Mouse (Mus musculus): ENCODE measurements around the gene Larp6. TPM values are rescaled to one million over a fixed set of nuclear protein-coding genes. Genes with fewer than 3 reads are reported as not detected.

The Larp6 gene
- polyA plus RNA-seq, 1 experiment from 2014 or later: 0.68 TPM

DNA sequence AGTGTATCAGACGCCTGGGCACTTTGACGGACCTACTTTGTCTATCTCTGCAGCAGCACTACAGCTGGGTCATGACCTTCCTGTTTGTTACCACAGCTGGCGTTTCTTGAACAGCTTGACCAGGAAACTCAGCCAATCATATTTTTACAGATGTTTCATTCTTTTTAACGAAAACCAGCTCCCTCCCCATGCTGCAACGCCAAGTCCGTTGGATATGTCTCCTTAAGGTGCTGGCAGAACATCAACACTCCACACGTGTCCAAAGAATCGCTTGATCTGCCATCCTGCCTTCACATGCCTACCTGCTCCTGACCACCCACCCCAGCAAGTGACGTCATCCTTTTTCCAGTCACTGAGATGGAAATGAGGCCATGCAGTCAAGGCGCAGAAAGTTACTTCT lies 28.6 kb downstream of the Larp6 start:
- no peak for ATAC-seq (ENCODE audit: insufficient number of reproducible peaks, insufficient read depth, low FRiP score, low read depth)
- no peaks in the 10 kb centered on the region for H3K36me3 ChIP-seq (ENCODE audit: control insufficient read depth, insufficient read depth, low read length)
- H3K4me1 ChIP-seq (ENCODE audit: control insufficient read depth in 2 of 2, insufficient read depth in 2 of 2, low read length in 2 of 2): peaks cover 10 to 12% of the 10 kb centered on the region in 2 experiments
- H3K27ac ChIP-seq (replicated peaks in 1 of 2; ENCODE audit: control insufficient read depth in 1 of 2, insufficient read depth in 1 of 2, low read depth in 2 of 2, low read length in 2 of 2): no peak overlapping the region
- no peak overlapping the region for H3K4me3 ChIP-seq (ENCODE audit: control insufficient read depth in 1 of 2, insufficient read depth in 1 of 2, low read depth in 1 of 2, low read length in 2 of 2)
- no peaks in the 10 kb centered on the region for H3K27me3 ChIP-seq (ENCODE audit: control insufficient read depth, insufficient read depth, low read length)
- 48% methylated on average over 10 of the region's 10 CpGs for WGBS
- no peak overlapping the region for H3K9ac ChIP-seq (ENCODE audit: low read length)
- H3K4me2 ChIP-seq (ENCODE audit: low read length): no peak overlapping the region
- no peaks in the 10 kb centered on the region for H3K9me3 ChIP-seq (ENCODE audit: control insufficient read depth, low read length)

- Histone ChIP-seq H3K36me3 (ENCODE audit: control insufficient read depth, insufficient read depth, low read length) (no peaks in the 10 kb centered on the region), H3K9ac (ENCODE audit: low read length) (no peak overlapping the region), H3K4me1 (ENCODE audit: control insufficient read depth in 2 of 2, insufficient read depth in 2 of 2, low read length in 2 of 2) (peaks cover 10 to 12% of the 10 kb centered on the region in 2 experiments), H3K4me2 (ENCODE audit: low read length) (no peak overlapping the region), H3K9me3 (ENCODE audit: control insufficient read depth, low read length) (no peaks in the 10 kb centered on the region), H3K4me3 (ENCODE audit: control insufficient read depth in 1 of 2, insufficient read depth in 1 of 2, low read depth in 1 of 2, low read length in 2 of 2) (0 out of 4 replicates have a peak overlapping the region, but pooled peaks of 1 of the 2 experiments have one; percentile 6), H3K27ac (replicated peaks in 1 of 2; ENCODE audit: control insufficient read depth in 1 of 2, insufficient read depth in 1 of 2, low read depth in 2 of 2, low read length in 2 of 2) (no peak overlapping the region), H3K27me3 (ENCODE audit: control insufficient read depth, insufficient read depth, low read length) (no peaks in the 10 kb centered on the region)
- ATAC-seq (ENCODE audit: insufficient number of reproducible peaks, insufficient read depth, low FRiP score, low read depth): no peak
- 61% methylated on average over 9 of the region's 9 CpGs for WGBS
Observed at GRCm38 (mm10) chr9:60742516-60742915, 29.7 kb downstream of the Larp6 start.

DNA sequence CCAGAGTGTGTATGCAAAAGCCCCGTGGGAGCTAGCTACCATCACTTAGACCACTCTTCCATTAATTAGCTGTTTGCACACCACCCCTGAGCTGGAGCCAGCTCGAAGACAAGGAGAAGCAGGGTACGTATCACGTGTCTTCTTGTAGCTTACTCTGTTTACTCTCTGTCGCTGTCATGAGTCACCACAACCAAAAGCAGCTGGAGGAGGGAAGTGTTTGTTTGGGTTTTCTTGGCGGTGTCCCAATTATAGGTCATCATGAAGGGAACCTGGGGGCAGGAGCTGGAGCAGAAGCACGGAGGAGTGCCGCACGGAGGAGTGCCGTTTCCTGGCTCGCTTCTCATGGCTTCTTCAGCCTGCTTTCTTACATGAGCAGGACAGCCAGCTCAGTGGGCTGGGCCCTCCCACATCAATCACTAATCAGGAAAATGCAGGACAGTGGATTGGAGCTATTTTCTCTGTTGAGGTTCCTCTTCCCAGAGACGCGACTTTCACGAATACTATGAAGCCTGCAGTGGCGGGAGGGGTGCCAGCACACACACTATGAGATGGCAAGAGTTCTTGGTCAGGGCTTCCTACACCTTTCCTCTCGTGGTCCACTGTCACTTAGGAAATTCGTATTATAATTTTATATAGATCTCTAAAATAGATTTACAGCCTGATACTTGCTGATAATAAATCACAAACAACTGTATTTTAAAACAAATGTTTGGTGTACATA lies 30.6 kb downstream of the Larp6 start:
- Histone ChIP-seq H3K4me2 (ENCODE audit: low read length) (peak overlapping the region; percentile 60), H3K4me1 (ENCODE audit: control insufficient read depth in 2 of 2, insufficient read depth in 2 of 2, low read length in 2 of 2) (peaks cover 10 to 12% of the 10 kb centered on the region in 2 experiments), H3K27me3 (ENCODE audit: control insufficient read depth, insufficient read depth, low read length) (no peaks in the 10 kb centered on the region), H3K27ac (replicated peaks in 1 of 2; ENCODE audit: control insufficient read depth in 1 of 2, insufficient read depth in 1 of 2, low read depth in 2 of 2, low read length in 2 of 2) (no peak overlapping the region), H3K36me3 (ENCODE audit: control insufficient read depth, insufficient read depth, low read length) (no peaks in the 10 kb centered on the region), H3K9me3 (ENCODE audit: control insufficient read depth, low read length) (no peaks in the 10 kb centered on the region), H3K9ac (ENCODE audit: low read length) (peak overlapping the region; percentile 25; the same call in 1 of the 2 replicates), H3K4me3 (ENCODE audit: control insufficient read depth in 1 of 2, insufficient read depth in 1 of 2, low read depth in 1 of 2, low read length in 2 of 2) (peak overlapping the region; percentile 6 to 22; a peak in 2 of 4 replicates)
- no peak for ATAC-seq (ENCODE audit: insufficient number of reproducible peaks, insufficient read depth, low FRiP score, low read depth)
- WGBS: 42% methylated on average over 17 of the region's 17 CpGs

DNA sequence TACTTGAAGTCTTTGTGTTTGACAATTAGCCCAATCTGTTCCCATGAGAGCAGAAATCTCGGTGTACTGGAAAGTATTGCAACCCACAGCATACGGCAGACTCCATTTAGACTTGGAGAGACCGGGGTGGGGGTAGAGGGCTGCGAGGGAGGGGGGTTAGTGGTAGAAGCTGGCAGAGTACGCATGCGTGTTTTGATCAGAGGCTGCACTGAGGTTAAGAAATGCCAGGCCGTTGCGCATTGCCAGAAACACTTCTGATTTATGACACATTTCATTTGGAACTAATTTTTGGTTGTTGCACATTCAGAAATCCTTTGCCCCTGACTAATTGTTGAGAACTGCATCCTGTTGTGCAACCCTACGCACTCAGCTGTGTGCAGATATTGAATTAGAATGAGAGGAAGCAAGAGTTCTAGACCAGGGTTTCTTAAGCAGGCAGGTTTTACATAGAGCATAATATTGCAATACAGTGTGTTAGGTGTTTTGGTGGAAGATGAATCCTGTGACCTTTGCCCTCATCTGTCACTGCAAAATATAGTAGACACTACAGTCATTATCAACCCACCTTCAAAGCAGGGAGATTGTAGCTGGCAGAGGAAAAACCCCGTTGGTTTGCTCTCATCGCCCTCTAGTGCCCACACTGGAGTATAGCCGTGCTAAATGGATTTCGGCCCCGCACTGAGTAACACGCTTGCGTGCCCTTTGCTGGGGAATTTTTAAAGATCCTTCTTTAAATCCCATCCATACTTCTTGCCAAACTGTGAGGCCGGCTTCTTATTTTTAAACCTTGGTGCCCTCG lies 31.6 kb downstream of the Larp6 start:
- Histone ChIP-seq H3K4me3 (ENCODE audit: control insufficient read depth in 1 of 2, insufficient read depth in 1 of 2, low read depth in 1 of 2, low read length in 2 of 2) (no peak overlapping the region), H3K4me1 (ENCODE audit: control insufficient read depth in 2 of 2, insufficient read depth in 2 of 2, low read length in 2 of 2) (peaks cover 10 to 12% of the 10 kb centered on the region in 2 experiments), H3K27ac (replicated peaks in 1 of 2; ENCODE audit: control insufficient read depth in 1 of 2, insufficient read depth in 1 of 2, low read depth in 2 of 2, low read length in 2 of 2) (no peak overlapping the region), H3K9ac (ENCODE audit: low read length) (0 out of 2 replicates have a peak overlapping the region, but pooled peaks have one; percentile 11), H3K9me3 (ENCODE audit: control insufficient read depth, low read length) (no peaks in the 10 kb centered on the region), H3K27me3 (ENCODE audit: control insufficient read depth, insufficient read depth, low read length) (no peaks in the 10 kb centered on the region), H3K36me3 (ENCODE audit: control insufficient read depth, insufficient read depth, low read length) (no peaks in the 10 kb centered on the region), H3K4me2 (ENCODE audit: low read length) (no peak overlapping the region)
- ATAC-seq (ENCODE audit: insufficient number of reproducible peaks, insufficient read depth, low FRiP score, low read depth): no peak
- WGBS: 46% methylated on average over 18 of the region's 18 CpGs

- no peak for ATAC-seq (ENCODE audit: insufficient number of reproducible peaks, insufficient read depth, low FRiP score, low read depth)
- Histone ChIP-seq H3K36me3 (ENCODE audit: control insufficient read depth, insufficient read depth, low read length) (no peaks in the 10 kb centered on the region), H3K4me2 (ENCODE audit: low read length) (no peak overlapping the region), H3K27me3 (ENCODE audit: control insufficient read depth, insufficient read depth, low read length) (no peaks in the 10 kb centered on the region), H3K9me3 (ENCODE audit: control insufficient read depth, low read length) (no peaks in the 10 kb centered on the region), H3K4me1 (ENCODE audit: control insufficient read depth in 2 of 2, insufficient read depth in 2 of 2, low read length in 2 of 2) (peaks cover 10 to 12% of the 10 kb centered on the region in 2 experiments), H3K27ac (replicated peaks in 1 of 2; ENCODE audit: control insufficient read depth in 1 of 2, insufficient read depth in 1 of 2, low read depth in 2 of 2, low read length in 2 of 2) (no peak overlapping the region), H3K9ac (ENCODE audit: low read length) (0 out of 2 replicates have a peak overlapping the region, but pooled peaks have one; percentile 11), H3K4me3 (ENCODE audit: control insufficient read depth in 1 of 2, insufficient read depth in 1 of 2, low read depth in 1 of 2, low read length in 2 of 2) (no peak overlapping the region)
- WGBS: 31% methylated on average over 4 of the region's 4 CpGs
Observed at GRCm38 (mm10) chr9:60744971-60745370, 32.2 kb downstream of the Larp6 start.

GRCm38 (mm10) chr9:60746561-60746960 lies 33.8 kb downstream of the Larp6 start:
- ATAC-seq (ENCODE audit: insufficient number of reproducible peaks, insufficient read depth, low FRiP score, low read depth): no peak
- WGBS: 45% methylated on average over 6 of the region's 6 CpGs
- H3K27me3 ChIP-seq (ENCODE audit: control insufficient read depth, insufficient read depth, low read length): no peaks in the 10 kb centered on the region

GRCm38 (mm10) chr9:60747672-60748071 lies 34.9 kb downstream of the Larp6 start:
- no peak overlapping the region for H3K27ac ChIP-seq (replicated peaks in 1 of 2; ENCODE audit: control insufficient read depth in 1 of 2, insufficient read depth in 1 of 2, low read depth in 2 of 2, low read length in 2 of 2)
- no peak for ATAC-seq (ENCODE audit: insufficient number of reproducible peaks, insufficient read depth, low FRiP score, low read depth)
- H3K36me3 ChIP-seq (ENCODE audit: control insufficient read depth, insufficient read depth, low read length): no peaks in the 10 kb centered on the region
- 83% methylated on average over 5 of the region's 5 CpGs for WGBS
- no peak overlapping the region for H3K4me3 ChIP-seq (ENCODE audit: control insufficient read depth in 1 of 2, insufficient read depth in 1 of 2, low read depth in 1 of 2, low read length in 2 of 2)
- H3K4me2 ChIP-seq (ENCODE audit: low read length): no peak overlapping the region
- no peak overlapping the region for H3K9ac ChIP-seq (ENCODE audit: low read length)
- no peaks in the 10 kb centered on the region for H3K27me3 ChIP-seq (ENCODE audit: control insufficient read depth, insufficient read depth, low read length)
- H3K4me1 ChIP-seq (ENCODE audit: control insufficient read depth in 2 of 2, insufficient read depth in 2 of 2, low read length in 2 of 2): peaks cover 5 to 11% of the 10 kb centered on the region in 2 experiments
- H3K9me3 ChIP-seq (ENCODE audit: control insufficient read depth, low read length): no peaks in the 10 kb centered on the region

More at GRCm38 (mm10) chr9:60746561-60746960, 33.8 kb downstream of the Larp6 start:
- Histone ChIP-seq H3K4me3 (ENCODE audit: control insufficient read depth in 1 of 2, insufficient read depth in 1 of 2, low read depth in 1 of 2, low read length in 2 of 2) (no peak overlapping the region), H3K4me1 (ENCODE audit: control insufficient read depth in 2 of 2, insufficient read depth in 2 of 2, low read length in 2 of 2) (peaks cover 9 to 12% of the 10 kb centered on the region in 2 experiments), H3K9me3 (ENCODE audit: control insufficient read depth, low read length) (no peaks in the 10 kb centered on the region), H3K4me2 (ENCODE audit: low read length) (no peak overlapping the region), H3K27ac (replicated peaks in 1 of 2; ENCODE audit: control insufficient read depth in 1 of 2, insufficient read depth in 1 of 2, low read depth in 2 of 2, low read length in 2 of 2) (no peak overlapping the region), H3K9ac (ENCODE audit: low read length) (no peak overlapping the region), H3K36me3 (ENCODE audit: control insufficient read depth, insufficient read depth, low read length) (no peaks in the 10 kb centered on the region)

Data from heart, embryonic 14.5 days (tissue).